Comparison of ENCODE assay signal across 11 mouse cellular contexts in genomic region chr1:193551340-193551739, GRCm38 (mm10).
"Had no signal": no experiment of that assay in that cellular context is flagged by ENCODE, and none has a peak within 500 bp of the region (broad histone marks: within the 10 kb centered on the region; RNA-seq: fewer than 3 reads in every experiment).

No protein-coding gene starts in this region.

- H3K9me3 ChIP-seq: limb, embryonic 12.5 days; midbrain, embryonic 13.5 days; neural tube, embryonic 15.5 days had no signal

- H3K4me2 ChIP-seq: limb, embryonic 12.5 days; midbrain, embryonic 13.5 days; neural tube, embryonic 15.5 days had no signal

- H3K4me1 ChIP-seq: neural tube, embryonic 15.5 days had no signal

- H3K4me3 ChIP-seq: limb, embryonic 12.5 days; midbrain, embryonic 13.5 days; myocyte; neural tube, embryonic 15.5 days had no signal

- H3K27me3 ChIP-seq: limb, embryonic 12.5 days; midbrain, embryonic 13.5 days; neural tube, embryonic 15.5 days had no signal

- H3K36me3 ChIP-seq: limb, embryonic 12.5 days; midbrain, embryonic 13.5 days; neural tube, embryonic 15.5 days had no signal

- H3K9ac ChIP-seq: limb, embryonic 12.5 days; liver, embryonic 14.5 days; midbrain, embryonic 13.5 days; neural tube, embryonic 15.5 days had no signal

- ATAC-seq: midbrain, embryonic 13.5 days had no signal

- DNase-seq: kidney, postnatal 36 days; layer of hippocampus, adult 9-11 months; layer of hippocampus, postnatal 36 days; lung, adult 18-20 months; thymus, postnatal 36 days had no signal

- H3K27ac ChIP-seq: kidney, postnatal 0 days; limb, embryonic 12.5 days; liver, embryonic 14.5 days; midbrain, embryonic 13.5 days; neural tube, embryonic 15.5 days had no signal
